Mouse (Mus musculus) effector memory CD4-positive, alpha-beta T cell, adult 7 months (primary cell): ENCODE data around the gene Mpped1. TPM values are rescaled to one million over a fixed set of nuclear protein-coding genes. Genes with fewer than 3 reads are reported as not detected.

Experiments used
- polyA plus RNA-seq: library from polyadenylated mRNA; unstranded; fragments of 100-300 nt; shearing (Covaris generic); gene quantifications from one replicate; pipeline ENCODE4 v1.2.1, GENCODE M21; 2017

Mpped1 gene
- not detected for polyA plus RNA-seq

GRCm38 (mm10) chr15:83779387-83779786 lies at the start of gene Mpped1:
Mpped1 (plus strand) TSS chr15:83779467.

Other genes with a start within 250 kb of the Mpped1 start
- 375 TPM for gene Tspo, start 215.9 kb upstream of the Mpped1 start, polyA plus RNA-seq
- gene Mcat, start 215.7 kb upstream of the Mpped1 start, polyA plus RNA-seq = 10.3 TPM
- gene Ttll12, start 184.3 kb upstream of the Mpped1 start, polyA plus RNA-seq = 22.9 TPM
- 1.00 TPM for gene Scube1, start 54.4 kb upstream of the Mpped1 start, polyA plus RNA-seq